Mouse (Mus musculus): ENCODE results near the gene Siglech. TPM values are rescaled to one million over a fixed set of nuclear protein-coding genes. Genes with fewer than 3 reads are reported as not detected.
A peak's percentile ranks its signal among the peaks of the same experiment; 100 is the strongest.

Siglech gene
- 0.14 TPM in 1 of 2 replicates, not detected in the other for polyA plus RNA-seq (2014; fragmentation: Nextera tagmentation; extraction: Ambion mirVana)

- H3K27ac ChIP-seq (ENCODE audit: low read depth, low read length): no peak within 1 kb of the TSS
- no peaks in the 10 kb centered on the region for H3K36me3 ChIP-seq (ENCODE audit: control insufficient read depth, insufficient read depth, low read length)
- no peak within 1 kb of the TSS for H3K4me2 ChIP-seq (replicated peaks; ENCODE audit: low read depth, low read length)
- 32% methylated on average over 3 of the region's 3 CpGs for WGBS
- no peaks in the 10 kb centered on the region for H3K4me1 ChIP-seq (ENCODE audit: control insufficient read depth, insufficient read depth, low read length)
- no peak within 1 kb of the TSS; the same call in 1 of the 2 replicates for H3K9ac ChIP-seq (ENCODE audit: low read depth, low read length)
- H3K4me3 ChIP-seq (ENCODE audit: low read length): no peak within 1 kb of the TSS
- no peaks in the 10 kb centered on the region for H3K9me3 ChIP-seq (ENCODE audit: control insufficient read depth, low read length)
- no peaks in the 10 kb centered on the region for H3K27me3 ChIP-seq (ENCODE audit: control insufficient read depth, insufficient read depth, low read length)
- ATAC-seq (ENCODE audit: low FRiP score, low TSS enrichment): no peak
These were observed at the start of gene Siglech for GRCm38 (mm10) chr7:55767926-55768325. Gene Siglech (plus strand): TSS chr7:55768178.

GRCm38 (mm10) chr7:55722673-55723072 is 45.3 kb upstream of the Siglech start:
- Histone ChIP-seq H3K9ac (ENCODE audit: low read depth, low read length) (no peak overlapping the region), H3K4me1 (ENCODE audit: control insufficient read depth, insufficient read depth, low read length) (no peaks in the 10 kb centered on the region), H3K27ac (ENCODE audit: low read depth, low read length) (no peak overlapping the region), H3K9me3 (ENCODE audit: control insufficient read depth, low read length) (no peaks in the 10 kb centered on the region), H3K36me3 (ENCODE audit: control insufficient read depth, insufficient read depth, low read length) (no peaks in the 10 kb centered on the region), H3K27me3 (ENCODE audit: control insufficient read depth, insufficient read depth, low read length) (no peaks in the 10 kb centered on the region), H3K4me3 (ENCODE audit: low read length) (no peak overlapping the region), H3K4me2 (replicated peaks; ENCODE audit: low read depth, low read length) (no peak overlapping the region)
- ATAC-seq (ENCODE audit: low FRiP score, low TSS enrichment): peak; percentile 79; the same call in 1 of the 2 replicates
- 15% methylated on average over 7 of the region's 7 CpGs for WGBS

- no peaks in the 10 kb centered on the region for H3K36me3 ChIP-seq (ENCODE audit: control insufficient read depth, insufficient read depth, low read length)
- H3K4me1 ChIP-seq (ENCODE audit: control insufficient read depth, insufficient read depth, low read length): no peaks in the 10 kb centered on the region
- no peak overlapping the region for H3K4me3 ChIP-seq (ENCODE audit: low read length)
- no peak overlapping the region for H3K9ac ChIP-seq (ENCODE audit: low read depth, low read length)
- H3K9me3 ChIP-seq (ENCODE audit: control insufficient read depth, low read length): no peaks in the 10 kb centered on the region
- no peak overlapping the region for H3K27ac ChIP-seq (ENCODE audit: low read depth, low read length)
- ATAC-seq (ENCODE audit: low FRiP score, low TSS enrichment): no peak
- no peak overlapping the region for H3K4me2 ChIP-seq (replicated peaks; ENCODE audit: low read depth, low read length)
- WGBS: 70% methylated on average over 1 of the region's 1 CpGs
- no peaks in the 10 kb centered on the region for H3K27me3 ChIP-seq (ENCODE audit: control insufficient read depth, insufficient read depth, low read length)
These were observed 39.1 kb upstream of the Siglech start for GRCm38 (mm10) chr7:55728903-55729302.

- Histone ChIP-seq H3K9me3 (ENCODE audit: control insufficient read depth, low read length) (no peaks in the 10 kb centered on the region), H3K36me3 (ENCODE audit: control insufficient read depth, insufficient read depth, low read length) (no peaks in the 10 kb centered on the region), H3K4me2 (replicated peaks; ENCODE audit: low read depth, low read length) (no peak overlapping the region), H3K27me3 (ENCODE audit: control insufficient read depth, insufficient read depth, low read length) (no peaks in the 10 kb centered on the region), H3K4me1 (ENCODE audit: control insufficient read depth, insufficient read depth, low read length) (no peaks in the 10 kb centered on the region), H3K4me3 (ENCODE audit: low read length) (no peak overlapping the region), H3K27ac (ENCODE audit: low read depth, low read length) (no peak overlapping the region), H3K9ac (ENCODE audit: low read depth, low read length) (no peak overlapping the region)
- ATAC-seq (ENCODE audit: low FRiP score, low TSS enrichment): no peak
- WGBS: 84% methylated on average over 2 of the region's 2 CpGs
These were observed 33.5 kb upstream of the Siglech start for GRCm38 (mm10) chr7:55734483-55734882.

- ATAC-seq (ENCODE audit: low FRiP score, low TSS enrichment): peak; percentile 64; the same call in 1 of the 2 replicates
- WGBS: 51% methylated on average over 4 of the region's 4 CpGs
These were observed 30.7 kb upstream of the Siglech start for GRCm38 (mm10) chr7:55737125-55737912.

GRCm38 (mm10) chr7:55743614-55744267 is 24.2 kb upstream of the Siglech start:
- no peak overlapping the region for H3K4me2 ChIP-seq (replicated peaks; ENCODE audit: low read depth, low read length)
- H3K36me3 ChIP-seq (ENCODE audit: control insufficient read depth, insufficient read depth, low read length): no peaks in the 10 kb centered on the region
- 90% methylated on average over 3 of the region's 3 CpGs for WGBS
- H3K4me1 ChIP-seq (ENCODE audit: control insufficient read depth, insufficient read depth, low read length): no peaks in the 10 kb centered on the region
- no peak for ATAC-seq (ENCODE audit: low FRiP score, low TSS enrichment)
- H3K9me3 ChIP-seq (ENCODE audit: control insufficient read depth, low read length): no peaks in the 10 kb centered on the region
- H3K9ac ChIP-seq (ENCODE audit: low read depth, low read length): no peak overlapping the region
- no peak overlapping the region for H3K27ac ChIP-seq (ENCODE audit: low read depth, low read length)
- H3K4me3 ChIP-seq (ENCODE audit: low read length): no peak overlapping the region
- no peaks in the 10 kb centered on the region for H3K27me3 ChIP-seq (ENCODE audit: control insufficient read depth, insufficient read depth, low read length)

More at GRCm38 (mm10) chr7:55737125-55737912, 30.7 kb upstream of the Siglech start:
- H3K4me1 ChIP-seq (ENCODE audit: control insufficient read depth, insufficient read depth, low read length): no peaks in the 10 kb centered on the region
- no peak overlapping the region for H3K4me2 ChIP-seq (replicated peaks; ENCODE audit: low read depth, low read length)
- H3K9ac ChIP-seq (ENCODE audit: low read depth, low read length): no peak overlapping the region
- no peaks in the 10 kb centered on the region for H3K9me3 ChIP-seq (ENCODE audit: control insufficient read depth, low read length)
- no peaks in the 10 kb centered on the region for H3K27me3 ChIP-seq (ENCODE audit: control insufficient read depth, insufficient read depth, low read length)
- no peaks in the 10 kb centered on the region for H3K36me3 ChIP-seq (ENCODE audit: control insufficient read depth, insufficient read depth, low read length)
- H3K4me3 ChIP-seq (ENCODE audit: low read length): no peak overlapping the region
- H3K27ac ChIP-seq (ENCODE audit: low read depth, low read length): no peak overlapping the region

- no peaks in the 10 kb centered on the region for H3K4me1 ChIP-seq (ENCODE audit: control insufficient read depth, insufficient read depth, low read length)
- no peaks in the 10 kb centered on the region for H3K36me3 ChIP-seq (ENCODE audit: control insufficient read depth, insufficient read depth, low read length)
- no peaks in the 10 kb centered on the region for H3K9me3 ChIP-seq (ENCODE audit: control insufficient read depth, low read length)
- no peak overlapping the region for H3K4me3 ChIP-seq (ENCODE audit: low read length)
- ATAC-seq (ENCODE audit: low FRiP score, low TSS enrichment): no peak
- H3K4me2 ChIP-seq (replicated peaks; ENCODE audit: low read depth, low read length): no peak overlapping the region
- WGBS: 63% methylated on average over 10 of the region's 10 CpGs
- no peak overlapping the region for H3K9ac ChIP-seq (ENCODE audit: low read depth, low read length)
- no peak overlapping the region for H3K27ac ChIP-seq (ENCODE audit: low read depth, low read length)
- no peaks in the 10 kb centered on the region for H3K27me3 ChIP-seq (ENCODE audit: control insufficient read depth, insufficient read depth, low read length)
These were observed 23.3 kb upstream of the Siglech start for GRCm38 (mm10) chr7:55744566-55745220.

GRCm38 (mm10) chr7:55750841-55751240 is 17.1 kb upstream of the Siglech start:
- no peak overlapping the region for H3K27ac ChIP-seq (ENCODE audit: low read depth, low read length)
- no peaks in the 10 kb centered on the region for H3K4me1 ChIP-seq (ENCODE audit: control insufficient read depth, insufficient read depth, low read length)
- ATAC-seq (ENCODE audit: low FRiP score, low TSS enrichment): no peak
- H3K27me3 ChIP-seq (ENCODE audit: control insufficient read depth, insufficient read depth, low read length): no peaks in the 10 kb centered on the region
- H3K4me3 ChIP-seq (ENCODE audit: low read length): no peak overlapping the region
- no peaks in the 10 kb centered on the region for H3K9me3 ChIP-seq (ENCODE audit: control insufficient read depth, low read length)
- no peak overlapping the region for H3K4me2 ChIP-seq (replicated peaks; ENCODE audit: low read depth, low read length)
- WGBS: 56% methylated on average over 3 of the region's 3 CpGs
- no peak overlapping the region for H3K9ac ChIP-seq (ENCODE audit: low read depth, low read length)
- no peaks in the 10 kb centered on the region for H3K36me3 ChIP-seq (ENCODE audit: control insufficient read depth, insufficient read depth, low read length)

GRCm38 (mm10) chr7:55759346-55759745 is 8.6 kb upstream of the Siglech start:
- Histone ChIP-seq H3K36me3 (ENCODE audit: control insufficient read depth, insufficient read depth, low read length) (no peaks in the 10 kb centered on the region), H3K27me3 (ENCODE audit: control insufficient read depth, insufficient read depth, low read length) (no peaks in the 10 kb centered on the region), H3K9ac (ENCODE audit: low read depth, low read length) (no peak overlapping the region), H3K4me3 (ENCODE audit: low read length) (no peak overlapping the region), H3K4me1 (ENCODE audit: control insufficient read depth, insufficient read depth, low read length) (no peaks in the 10 kb centered on the region), H3K9me3 (ENCODE audit: control insufficient read depth, low read length) (no peaks in the 10 kb centered on the region), H3K4me2 (replicated peaks; ENCODE audit: low read depth, low read length) (no peak overlapping the region), H3K27ac (ENCODE audit: low read depth, low read length) (no peak overlapping the region)
- ATAC-seq (ENCODE audit: low FRiP score, low TSS enrichment): no peak
- WGBS: 68% methylated on average over 3 of the region's 3 CpGs
